Mouse (Mus musculus) lung, embryonic 14.5 days (tissue): ENCODE data around the gene Cdk5rap3. TPM values are rescaled to one million over a fixed set of nuclear protein-coding genes. Genes with fewer than 3 reads are reported as not detected.
A peak's percentile ranks its signal among the peaks of the same experiment; 100 is the strongest.

Experiments
- ATAC-seq: fragments of 200-750 bp; cut with Nextera tagmentation; 2 replicates; pipeline ENCODE4 v1.8.0; 2017; ENCODE audit warnings: mild to moderate bottlenecking, moderate TSS enrichment, moderate library complexity; ENCODE audit not compliant: insufficient read depth
- DNase-seq: peaks from one replicate; pipeline ENCODE4 v3.0.0-alpha.2; 2015
- H3K27ac ChIP-seq: fragments of 300-500 bp; sonication (generic); 2 replicates; pipeline ENCODE4 v1.5.1; 2014; ENCODE audit warnings: low read depth, mild to moderate bottlenecking, moderate library complexity
- H3K27me3 ChIP-seq: fragments of 300-500 bp; sonication (generic); 2 replicates; pipeline ENCODE4 v1.6.1; 2014; ENCODE audit warnings: low read length, control low read depth; ENCODE audit not compliant: insufficient read depth
- H3K36me3 ChIP-seq: fragments of 300-500 bp; sonication (generic); 2 replicates; pipeline ENCODE4 v1.6.1; 2014; ENCODE audit warnings: control low read depth; ENCODE audit not compliant: insufficient read depth
- H3K4me1 ChIP-seq: fragments of 300-500 bp; sonication (generic); 2 replicates; pipeline ENCODE4 v1.6.1; 2014; ENCODE audit warnings: antibody characterized with exemption, control low read depth; ENCODE audit not compliant: insufficient read depth
- H3K4me2 ChIP-seq: fragments of 300-500 bp; sonication (generic); 2 replicates; pipeline ENCODE4 v1.6.1; 2014; ENCODE audit warnings: mild to moderate bottlenecking
- H3K4me3 ChIP-seq: fragments of 300-500 bp; sonication (generic); 2 replicates; pipeline ENCODE4 v1.5.1; 2014; ENCODE audit warnings: low read depth, low read length
- H3K9ac ChIP-seq: fragments of 300-500 bp; sonication (generic); 2 replicates; pipeline ENCODE4 v1.6.1; 2014
- H3K9me3 ChIP-seq: fragments of 300-500 bp; sonication (generic); 2 replicates; pipeline ENCODE4 v1.6.1; 2016; ENCODE audit warnings: low read depth, low read length, control low read depth
- CTCF ChIP-seq: IDR thresholded peaks from 2 replicates; pipeline ENCODE4 v1.5.1; 2016; ENCODE audit warnings: antibody characterized with exemption, low read depth
- WGBS: fragments of 180-500 bp; shearing (Covaris S2); extraction: QIAGEN DNeasy Blood & Tissue Kit; methylation state at CpG from one replicate; pipeline ENCODE4 v1.1.7; 2014; 5-methylcytosine and 5-hydroxymethylcytosine counted together
- polyA plus RNA-seq: library from polyadenylated mRNA; unstranded; fragments of >200 nt; fragmentation: Nextera tagmentation; extraction: Ambion mirVana; gene quantifications from 2 replicates; pipeline ENCODE4 v1.2.1, GENCODE M21; 2014

Gene Cdk5rap3
- polyA plus RNA-seq, result 61.8 and 63.8 TPM in 2 replicates

DNA sequence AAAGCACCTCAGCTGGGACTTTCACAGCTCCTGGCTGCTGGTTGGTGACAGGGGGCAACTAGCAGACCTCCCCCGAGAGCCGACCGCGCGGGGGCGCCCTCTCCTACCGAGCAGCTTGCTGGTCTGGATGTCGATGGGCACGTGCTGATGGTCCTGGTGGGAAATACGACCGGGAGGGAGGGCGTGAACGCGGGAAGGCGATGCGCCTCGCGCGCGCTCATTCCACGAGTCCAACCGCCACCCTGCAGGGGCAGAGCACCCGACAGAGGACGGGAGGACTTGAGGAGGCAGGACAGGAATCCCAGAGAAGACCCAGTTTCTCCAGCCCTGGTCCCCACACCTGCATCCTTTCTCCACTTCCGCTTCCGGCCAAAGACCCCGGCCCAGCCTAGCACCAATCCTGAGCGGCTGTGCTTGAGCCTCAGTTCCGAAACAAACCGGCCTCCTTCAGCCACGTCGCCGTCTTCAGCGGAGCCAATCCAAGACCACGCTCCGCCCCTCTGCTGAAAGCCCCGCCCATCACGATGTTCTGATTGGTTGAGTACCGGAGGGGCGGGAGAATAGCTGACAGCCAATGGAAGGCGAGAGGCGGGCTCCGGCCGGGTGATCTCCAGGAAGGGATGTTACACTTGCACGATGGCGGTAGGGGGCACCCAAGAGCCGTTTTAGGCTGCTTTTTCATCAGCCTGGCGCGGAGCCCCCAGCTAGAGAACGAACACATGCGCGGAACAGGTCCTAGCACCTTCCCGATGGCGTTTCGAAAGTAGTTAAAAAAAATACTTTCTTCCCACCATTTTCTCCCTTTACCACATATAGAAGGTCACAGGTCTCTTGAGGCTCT lies at the start of gene Cdk5rap3:
Gene Cdk5rap3 (minus strand): TSS at position 453 of the 841 bp plus-strand sequence.
- Histone ChIP-seq H3K9ac (peak within 1 kb of the TSS; percentile 72), H3K4me1 (peaks cover 7% of the 10 kb centered on the region; the same call in 1 of the 2 replicates), H3K9me3 (no peaks in the 10 kb centered on the region), H3K4me2 (peak within 1 kb of the TSS; percentile 95), H3K4me3 (peak within 1 kb of the TSS; percentile 79), H3K27ac (peak within 1 kb of the TSS; percentile 80), H3K36me3 (peaks cover 10% of the 10 kb centered on the region), H3K27me3 (no peaks in the 10 kb centered on the region)
- WGBS, result under 1% methylated on average over 55 of the region's 55 CpGs
- TF ChIP-seq CTCF, result peak; percentile 90
- peak; percentile 100 for DNase-seq
- peak; percentile 97 for ATAC-seq

DNA sequence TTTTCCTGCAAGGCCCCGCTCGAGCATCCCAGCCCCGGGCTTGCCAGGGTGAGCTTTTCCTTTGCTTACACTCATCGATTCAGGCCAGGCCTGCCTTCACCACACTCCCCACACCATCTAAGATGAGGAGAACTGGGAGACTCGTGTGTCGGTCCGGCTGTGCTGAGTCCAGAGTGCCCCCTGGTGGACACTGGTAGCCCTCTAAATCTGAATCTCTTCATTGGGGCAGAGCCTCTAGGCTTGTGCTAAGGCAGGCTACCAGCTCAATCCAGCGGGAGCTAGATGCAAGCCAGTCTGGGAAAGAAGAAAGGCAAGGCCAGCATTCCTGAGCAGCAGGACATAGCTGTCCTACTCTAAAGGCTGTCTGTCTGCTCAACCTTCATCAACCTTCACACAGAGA lies 47.3 kb upstream of the Cdk5rap3 start:
- no peak overlapping the region for H3K27ac ChIP-seq
- H3K4me1 ChIP-seq, result peaks cover 9% of the 10 kb centered on the region
- no peak overlapping the region for H3K4me2 ChIP-seq
- 15% methylated on average over 8 of the region's 8 CpGs for WGBS
- H3K27me3 ChIP-seq, result no peaks in the 10 kb centered on the region
- ATAC-seq (peak; percentile 80), DNase-seq (peak; percentile 95)
- H3K9ac ChIP-seq, result no peak overlapping the region
- H3K9me3 ChIP-seq, result no peaks in the 10 kb centered on the region
- peak; percentile 94 for TF ChIP-seq CTCF
- H3K4me3 ChIP-seq, result no peak overlapping the region
- peaks cover 44% of the 10 kb centered on the region for H3K36me3 ChIP-seq

DNA sequence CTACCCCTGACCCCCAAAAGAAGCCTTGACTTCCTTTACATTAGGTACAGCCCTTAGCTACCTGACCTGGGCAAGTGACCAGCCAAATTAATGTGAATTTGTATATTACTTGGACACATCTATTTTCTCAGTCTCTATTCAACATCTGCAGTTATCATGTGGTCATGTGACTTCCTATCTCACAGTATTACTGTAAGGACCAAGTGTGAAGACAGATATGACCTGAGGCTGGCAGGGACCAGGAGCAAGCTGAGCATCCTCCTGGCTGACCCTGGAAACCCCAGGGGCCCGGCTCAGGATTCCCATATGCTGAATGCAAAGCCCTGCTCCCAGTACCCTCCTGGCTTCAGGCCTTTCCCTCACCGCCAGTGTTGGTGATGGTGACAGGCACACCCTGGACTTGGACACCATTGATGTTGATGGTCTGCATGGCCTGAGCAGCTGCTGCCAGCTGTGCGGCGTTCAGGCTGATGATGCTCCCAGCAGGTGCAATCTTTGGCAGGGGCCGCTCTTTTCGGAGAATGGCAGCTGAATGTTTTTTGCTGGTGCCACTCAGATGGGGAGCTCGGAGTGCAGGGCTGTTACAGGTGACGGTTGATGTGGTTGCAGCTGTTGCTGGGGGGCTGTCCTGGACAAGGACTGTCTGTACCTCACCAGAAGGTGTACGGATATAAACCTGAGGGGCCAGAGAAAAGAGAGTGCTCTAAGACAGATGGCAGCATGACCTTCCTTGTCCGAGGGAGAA lies 40.9 kb upstream of the Cdk5rap3 start:
- no peak for DNase-seq
- no peak overlapping the region for H3K4me2 ChIP-seq
- ATAC-seq, result no peak
- no peak overlapping the region for H3K27ac ChIP-seq
- H3K9ac ChIP-seq, result no peak overlapping the region
- no peak for TF ChIP-seq CTCF
- H3K4me1 ChIP-seq, result no peaks in the 10 kb centered on the region
- H3K36me3 ChIP-seq, result peaks cover 91% of the 10 kb centered on the region
- no peak overlapping the region for H3K4me3 ChIP-seq
- H3K9me3 ChIP-seq, result no peaks in the 10 kb centered on the region
- no peaks in the 10 kb centered on the region for H3K27me3 ChIP-seq
- WGBS, result 82% methylated on average over 10 of the region's 10 CpGs

DNA sequence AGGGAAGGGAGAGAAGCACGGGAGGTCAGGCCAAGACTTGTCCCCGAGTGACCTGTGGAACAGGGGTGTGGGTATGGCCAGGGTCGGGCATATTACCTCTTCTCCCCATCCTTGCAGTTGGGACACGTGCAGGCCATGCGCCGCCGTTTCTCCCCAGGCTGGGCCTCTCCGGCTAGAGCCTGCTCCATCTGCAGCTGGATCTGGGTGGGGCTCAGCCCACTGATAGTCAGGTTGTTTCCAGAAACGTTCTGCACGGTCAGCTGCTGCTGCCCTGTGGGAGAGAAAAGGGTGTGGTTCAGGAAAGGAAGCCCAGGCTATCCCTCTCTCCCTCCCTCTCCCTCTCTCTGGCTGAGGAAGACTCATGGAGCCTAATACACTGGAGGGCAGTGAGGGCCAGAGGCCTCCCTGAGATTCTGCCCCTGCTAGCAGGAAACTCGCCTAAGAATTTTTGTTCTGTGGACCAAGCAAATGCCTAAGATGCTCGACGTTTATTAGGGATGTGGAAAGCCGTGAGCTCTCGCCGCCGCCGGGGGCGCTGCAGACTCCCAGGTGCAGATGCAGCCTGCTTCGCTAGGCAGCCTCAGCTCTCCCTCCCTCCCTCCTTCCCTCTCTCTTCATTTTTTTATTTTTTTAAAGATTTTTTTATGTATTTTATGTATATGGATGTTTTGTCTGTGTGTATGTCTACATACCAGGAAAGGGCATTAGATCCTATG lies 39.9 kb upstream of the Cdk5rap3 start:
- DNase-seq (no peak), ATAC-seq (no peak)
- no peaks in the 10 kb centered on the region for H3K4me1 ChIP-seq
- no peaks in the 10 kb centered on the region for H3K27me3 ChIP-seq
- no peaks in the 10 kb centered on the region for H3K9me3 ChIP-seq
- H3K36me3 ChIP-seq, result peaks cover 91% of the 10 kb centered on the region
- H3K27ac ChIP-seq, result no peak overlapping the region
- no peak overlapping the region for H3K9ac ChIP-seq
- no peak overlapping the region for H3K4me3 ChIP-seq
- WGBS, result 57% methylated on average over 20 of the region's 20 CpGs
- no peak overlapping the region for H3K4me2 ChIP-seq
- TF ChIP-seq CTCF, result peak; percentile 58

DNA sequence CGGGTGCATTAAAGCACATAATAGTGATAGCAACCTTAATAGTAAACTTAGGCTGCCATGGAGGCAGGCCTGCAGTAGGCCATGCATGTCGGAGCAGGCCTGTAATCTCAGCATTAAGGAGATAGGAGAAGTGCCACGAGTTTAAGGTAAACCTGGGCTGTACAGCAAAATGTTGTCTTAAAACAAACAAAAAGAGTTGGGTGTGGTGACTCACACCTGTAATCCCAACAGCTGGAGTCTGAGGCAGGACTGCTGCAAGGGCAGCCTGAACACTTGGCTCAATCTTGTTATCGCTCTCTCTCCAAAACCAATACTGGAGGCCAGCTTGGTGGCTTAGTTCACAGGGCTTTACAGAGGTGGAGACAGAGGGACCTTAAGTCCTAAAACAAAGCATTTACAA lies 38.8 kb upstream of the Cdk5rap3 start:
- DNase-seq (no peak), ATAC-seq (no peak)
- Histone ChIP-seq H3K4me1 (no peaks in the 10 kb centered on the region), H3K4me3 (no peak overlapping the region), H3K9ac (no peak overlapping the region), H3K27ac (no peak overlapping the region), H3K36me3 (peaks cover 84% of the 10 kb centered on the region), H3K27me3 (no peaks in the 10 kb centered on the region), H3K9me3 (no peaks in the 10 kb centered on the region), H3K4me2 (no peak overlapping the region)
- 90% methylated on average over 4 of the region's 4 CpGs for WGBS
- TF ChIP-seq CTCF, result no peak

DNA sequence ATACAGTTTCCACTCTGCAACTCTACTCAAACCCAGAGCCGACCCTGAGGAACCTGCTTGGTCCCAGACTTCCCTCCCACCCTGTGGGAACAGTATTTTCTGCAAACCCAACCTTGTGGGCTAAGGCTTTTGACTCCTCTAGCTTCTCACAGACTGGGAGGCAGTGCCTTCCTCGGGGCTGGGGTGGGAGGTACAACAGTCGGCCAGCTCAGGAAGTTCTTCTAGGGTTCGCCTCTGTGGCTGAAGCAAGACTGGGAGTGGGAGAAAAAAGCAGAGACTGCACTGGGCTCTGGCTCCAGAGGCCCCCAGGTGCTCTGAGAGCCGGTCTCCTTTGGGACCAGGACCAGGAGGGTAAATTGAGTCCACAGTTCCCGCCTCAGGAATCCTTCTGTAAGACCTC lies 36.6 kb upstream of the Cdk5rap3 start:
- no peaks in the 10 kb centered on the region for H3K27me3 ChIP-seq
- DNase-seq (no peak), ATAC-seq (no peak)
- H3K27ac ChIP-seq, result no peak overlapping the region
- no peak overlapping the region for H3K4me3 ChIP-seq
- H3K4me1 ChIP-seq, result no peaks in the 10 kb centered on the region
- TF ChIP-seq CTCF, result no peak
- WGBS, result 68% methylated on average over 6 of the region's 6 CpGs
- H3K9me3 ChIP-seq, result no peaks in the 10 kb centered on the region
- no peak overlapping the region for H3K9ac ChIP-seq
- peaks cover 67% of the 10 kb centered on the region for H3K36me3 ChIP-seq
- no peak overlapping the region for H3K4me2 ChIP-seq

DNA sequence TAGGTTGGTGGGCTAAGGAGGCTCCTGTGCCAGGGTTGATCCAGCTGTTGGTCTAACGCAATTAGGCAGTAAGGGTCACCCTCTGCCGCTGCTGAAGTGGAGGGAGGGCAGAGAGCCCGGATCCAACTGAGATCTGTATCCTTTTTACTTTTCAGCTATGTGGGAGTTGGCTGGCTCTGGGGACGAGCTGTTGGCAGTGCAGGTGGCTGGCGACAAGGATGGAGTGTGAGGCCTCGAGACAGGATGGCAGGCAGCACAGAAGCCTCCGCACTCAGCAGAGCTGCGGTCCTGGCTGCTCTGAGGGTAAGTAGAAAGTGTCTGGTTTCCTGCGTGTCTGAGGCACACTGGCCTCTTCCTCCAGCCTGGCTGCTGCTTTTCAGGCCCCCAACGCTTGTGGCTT lies 36.1 kb upstream of the Cdk5rap3 start:
- Histone ChIP-seq H3K4me3 (no peak overlapping the region), H3K4me2 (no peak overlapping the region), H3K9me3 (no peaks in the 10 kb centered on the region), H3K4me1 (no peaks in the 10 kb centered on the region), H3K27ac (no peak overlapping the region), H3K9ac (no peak overlapping the region), H3K27me3 (no peaks in the 10 kb centered on the region), H3K36me3 (peaks cover 62% of the 10 kb centered on the region)
- DNase-seq (no peak), ATAC-seq (no peak)
- no peak for TF ChIP-seq CTCF
- WGBS, result 77% methylated on average over 10 of the region's 10 CpGs
